Mouse (Mus musculus) heart, adult 18-20 months (tissue): Measurements from ENCODE around the gene Anapc4. TPM values are rescaled to one million over a fixed set of nuclear protein-coding genes. Genes with fewer than 3 reads are reported as not detected.

ENCODE experiments used
- DNase-seq, 2 experiments: peaks; one replicate each; pipeline ENCODE4 v3.0.0; 2021 to 2022; ENCODE audit warnings: mixed read lengths in 1 of 2
- long read RNA-seq, 2 experiments: library from polyadenylated mRNA; stranded (forward); transcript quantifications; one replicate each; pipeline ENCODE4 v2.0.0; 2021
- total RNA-seq, 2 experiments: library from RNA; stranded (reverse); gene quantifications; 2 replicates each; pipeline ENCODE4 v1.2.3; 2021

Gene Anapc4
- 10 to 100 TPM; 28.8 to 31.5 TPM for total RNA-seq
- long read RNA-seq, experiment 1, transcript Anapc4-201 (28 exons, 3,854 nt) = major isoform, 44 of 48 reads
- long read RNA-seq, experiment 1, partial matches to known transcripts = 1 of 48 reads
- long read RNA-seq, experiment 1, other reads (novel, unspliced or antisense) = 2 of 48 reads
- long read RNA-seq, experiment 2, transcript Anapc4-201 (28 exons, 3,854 nt) = major isoform, 20 of 23 reads
- long read RNA-seq, experiment 2, partial matches to known transcripts = 0 of 23 reads
- long read RNA-seq, experiment 2, other reads (novel, unspliced or antisense) = 3 of 23 reads

- peak; percentile 100 for DNase-seq
Measured at GRCm38 (mm10) chr5:52833761-52834274, at the start of gene Anapc4. Anapc4 (plus strand) TSS chr5:52834012.

GRCm38 (mm10) chr5:52786556-52787322 is 47.1 kb upstream of the Anapc4 start:
- no peak for DNase-seq

GRCm38 (mm10) chr5:52793230-52793629 is 40.6 kb upstream of the Anapc4 start:
- no peak for DNase-seq

GRCm38 (mm10) chr5:52794109-52794508 is 39.7 kb upstream of the Anapc4 start:
- peak in 1 of 2 experiments; percentile 14 for DNase-seq

GRCm38 (mm10) chr5:52799274-52799985 is 34.4 kb upstream of the Anapc4 start:
- no peak for DNase-seq

GRCm38 (mm10) chr5:52805801-52806200 is 28.0 kb upstream of the Anapc4 start:
- no peak for DNase-seq

GRCm38 (mm10) chr5:52806349-52806748 is 27.5 kb upstream of the Anapc4 start:
- no peak for DNase-seq

GRCm38 (mm10) chr5:52807030-52807429 is 26.8 kb upstream of the Anapc4 start:
- no peak for DNase-seq

GRCm38 (mm10) chr5:52810446-52810845 is 23.4 kb upstream of the Anapc4 start:
- no peak for DNase-seq

- DNase-seq = no peak
Measured at GRCm38 (mm10) chr5:52811056-52811455, 22.8 kb upstream of the Anapc4 start.

GRCm38 (mm10) chr5:52812456-52812855 is 21.4 kb upstream of the Anapc4 start:
- no peak for DNase-seq

GRCm38 (mm10) chr5:52813312-52813711 is 20.5 kb upstream of the Anapc4 start:
- DNase-seq = no peak

GRCm38 (mm10) chr5:52818676-52819075 is 15.1 kb upstream of the Anapc4 start:
- DNase-seq = no peak

GRCm38 (mm10) chr5:52821691-52822090 is 12.1 kb upstream of the Anapc4 start:
- peak; percentile 29 to 72 for DNase-seq

GRCm38 (mm10) chr5:52827923-52828322 is 5.9 kb upstream of the Anapc4 start:
- DNase-seq = no peak

GRCm38 (mm10) chr5:52833005-52833404 is 807 bp upstream of the Anapc4 start:
- peak in 1 of 2 experiments; percentile 13 for DNase-seq

GRCm38 (mm10) chr5:52834386-52834785 is 574 bp downstream of the Anapc4 start:
- no peak for DNase-seq

GRCm38 (mm10) chr5:52844319-52844718 is 10.5 kb downstream of the Anapc4 start:
- DNase-seq = no peak

GRCm38 (mm10) chr5:52855727-52856126 is 21.9 kb downstream of the Anapc4 start:
- no peak for DNase-seq

- DNase-seq = no peak
Measured at GRCm38 (mm10) chr5:52864446-52864845, 30.6 kb downstream of the Anapc4 start.

GRCm38 (mm10) chr5:52865825-52866224 is 32.0 kb downstream of the Anapc4 start:
- peak; percentile 68 to 73 for DNase-seq

- DNase-seq = no peak
Measured at GRCm38 (mm10) chr5:52866361-52867155, 32.7 kb downstream of the Anapc4 start.
